Mouse (Mus musculus): ENCODE results near the gene Atg4b.
A peak's percentile ranks its signal among the peaks of the same experiment; 100 is the strongest.

Gene Atg4b

DNA sequence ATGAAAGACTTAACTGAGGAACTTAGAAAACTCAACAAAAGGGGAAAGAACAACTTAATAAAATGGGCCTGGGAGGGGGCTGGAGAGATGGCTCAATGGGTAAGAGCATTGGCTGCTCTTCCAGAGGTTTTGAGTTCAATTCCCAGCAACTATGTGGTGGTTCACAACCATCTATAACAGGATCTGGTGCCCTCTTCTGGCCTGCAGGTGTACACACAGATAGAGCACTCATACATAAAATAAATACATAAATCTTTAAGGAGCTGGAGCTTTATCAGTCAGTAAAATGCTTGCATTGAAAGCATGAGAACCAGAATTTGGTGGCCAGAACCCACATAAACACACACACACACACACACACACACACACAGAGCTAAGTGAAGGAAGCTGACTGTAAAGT, 8.4 kb upstream of the Atg4b start:
- TF ChIP-seq GATA4 (IDR thresholded peaks at IDR 0.05; ENCODE audit: insufficient replicate concordance, low read length): no peak

DNA sequence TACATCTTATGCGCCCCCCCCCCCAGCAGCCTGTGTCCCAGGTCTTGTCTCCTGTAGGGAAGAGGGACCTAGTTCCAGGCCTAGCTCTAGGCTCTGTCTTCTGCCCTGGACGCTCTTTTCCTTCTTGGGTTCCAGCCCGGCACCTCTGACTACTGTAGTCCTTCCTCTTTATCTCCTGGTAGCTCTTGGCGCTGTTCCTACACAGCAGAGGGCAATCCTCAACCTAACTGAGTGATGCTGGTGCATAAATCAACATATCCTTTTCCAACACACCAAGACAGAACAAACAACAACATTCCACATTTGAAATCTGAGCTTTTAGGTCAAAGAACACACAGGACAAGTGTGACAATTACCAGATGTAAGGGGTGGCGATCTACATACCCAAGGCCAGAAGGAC, 5.1 kb upstream of the Atg4b start:
- no peak for TF ChIP-seq GATA4 (IDR thresholded peaks at IDR 0.05; ENCODE audit: insufficient replicate concordance, low read length)

DNA sequence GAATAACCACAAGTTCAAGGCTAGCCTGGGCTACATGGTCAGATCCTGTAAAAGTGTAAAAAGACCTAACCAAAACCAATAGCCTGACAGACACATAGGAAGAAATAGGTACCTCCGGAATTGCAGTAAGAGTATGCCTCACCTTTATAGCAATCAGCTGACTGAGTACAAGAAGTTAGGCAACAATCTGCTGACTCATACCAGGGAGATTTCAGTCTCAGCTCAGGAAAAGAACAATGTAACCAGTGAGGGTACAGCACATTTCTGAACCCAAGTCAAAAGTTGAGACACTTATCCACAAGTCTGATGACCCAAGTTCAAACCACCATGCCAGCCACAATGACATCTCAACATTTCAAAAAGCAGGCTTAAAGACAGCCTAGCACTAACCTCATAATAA, 2.8 kb upstream of the Atg4b start:
- TF ChIP-seq GATA4 (IDR thresholded peaks at IDR 0.05; ENCODE audit: insufficient replicate concordance, low read length): no peak

DNA sequence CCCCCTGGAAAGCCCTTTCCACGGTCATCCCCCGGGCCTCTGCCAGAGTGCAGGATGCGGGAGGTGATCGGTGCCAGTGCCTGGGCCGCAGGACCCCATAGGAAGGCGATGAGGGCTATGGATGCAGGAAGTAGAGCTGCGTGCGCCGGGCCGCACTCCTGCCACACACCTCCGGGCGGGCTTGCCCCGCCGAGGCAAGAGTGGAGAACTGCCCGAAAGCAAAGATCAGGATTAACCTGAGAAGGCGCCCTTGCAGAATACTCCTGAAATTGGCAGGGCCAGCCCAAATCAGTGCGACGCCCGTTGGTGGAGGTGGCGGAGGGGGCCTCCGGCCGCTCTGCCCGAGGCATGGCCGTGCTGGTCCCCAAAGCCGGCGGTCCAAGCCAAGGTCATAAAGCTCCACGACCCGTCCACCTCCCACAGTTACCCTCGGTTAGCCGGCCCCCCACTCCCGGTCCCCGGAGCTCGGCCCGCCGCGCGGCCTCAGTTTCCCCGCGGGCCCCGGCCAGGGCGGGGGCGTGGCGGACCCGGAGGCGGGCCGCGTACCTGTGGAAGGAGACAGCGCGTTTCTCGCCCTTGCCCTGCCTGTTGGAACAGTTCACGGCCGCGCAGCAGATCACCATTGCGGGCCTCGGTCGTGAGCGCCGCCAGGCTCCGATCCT, 2.7 kb downstream of the Atg4b start:
- no peak for TF ChIP-seq GATA4 (IDR thresholded peaks at IDR 0.05; ENCODE audit: insufficient replicate concordance, low read length)

DNA sequence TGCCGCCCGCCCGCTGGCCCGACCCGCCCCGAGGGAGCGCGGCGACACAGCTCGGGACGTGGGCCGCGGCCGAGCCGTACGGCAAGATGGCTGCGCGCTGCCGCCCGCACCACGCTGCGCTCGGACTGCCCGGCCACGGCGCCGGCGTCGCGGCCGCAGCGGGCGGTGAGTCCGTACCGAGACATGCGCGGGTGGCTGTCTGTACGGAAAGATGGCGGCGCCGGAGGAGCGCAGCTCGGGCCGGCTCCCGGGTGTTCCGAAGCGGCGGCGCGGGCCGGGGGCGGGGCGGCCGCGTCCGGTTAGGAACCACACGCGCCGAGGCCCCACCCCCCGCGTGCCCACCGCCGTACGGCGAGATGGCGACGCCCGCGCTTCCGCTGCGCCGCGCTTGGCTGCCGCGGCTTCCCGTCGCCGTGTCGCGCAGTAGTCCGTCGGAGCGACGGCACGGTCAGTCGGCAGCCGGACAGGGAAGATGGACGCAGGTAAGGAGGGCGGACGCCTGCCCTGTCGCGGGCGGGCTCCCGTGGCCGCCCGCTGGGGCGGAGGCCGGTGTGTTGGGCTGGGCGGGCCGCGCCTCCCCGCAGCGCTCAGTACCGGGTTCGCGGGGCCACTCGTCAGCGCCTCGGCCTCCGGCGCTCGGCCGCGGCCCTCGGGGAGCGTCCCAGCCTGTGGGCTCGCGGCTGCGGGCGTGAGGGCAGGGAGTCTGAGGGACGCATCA, 3.4 kb downstream of the Atg4b start, which contains the start of gene Thap4:
Thap4 (minus strand) TSS at position 292 of the 718 bp plus-strand sequence.
- peak; percentile 47; the same call in 1 of the 2 replicates for TF ChIP-seq GATA4 (IDR thresholded peaks at IDR 0.05; ENCODE audit: insufficient replicate concordance, low read length)

DNA sequence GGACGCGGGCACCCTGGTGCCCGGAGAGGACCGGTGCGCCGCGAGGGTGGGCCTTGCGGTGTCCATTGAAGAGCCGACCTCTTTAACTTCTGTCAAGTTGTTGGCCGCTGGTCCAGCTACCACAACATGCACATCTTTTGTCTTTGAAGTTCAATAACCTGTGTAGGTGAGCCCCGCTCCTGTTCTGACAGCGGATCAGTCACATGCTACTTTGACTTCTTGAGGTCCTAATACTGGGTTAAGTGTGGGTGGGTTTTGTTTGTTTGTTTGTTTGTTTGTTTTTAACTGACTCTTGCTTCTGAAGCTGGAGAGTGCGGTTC, 4.0 kb downstream of the Atg4b start:
- no peak for TF ChIP-seq GATA4 (IDR thresholded peaks at IDR 0.05; ENCODE audit: insufficient replicate concordance, low read length)

DNA sequence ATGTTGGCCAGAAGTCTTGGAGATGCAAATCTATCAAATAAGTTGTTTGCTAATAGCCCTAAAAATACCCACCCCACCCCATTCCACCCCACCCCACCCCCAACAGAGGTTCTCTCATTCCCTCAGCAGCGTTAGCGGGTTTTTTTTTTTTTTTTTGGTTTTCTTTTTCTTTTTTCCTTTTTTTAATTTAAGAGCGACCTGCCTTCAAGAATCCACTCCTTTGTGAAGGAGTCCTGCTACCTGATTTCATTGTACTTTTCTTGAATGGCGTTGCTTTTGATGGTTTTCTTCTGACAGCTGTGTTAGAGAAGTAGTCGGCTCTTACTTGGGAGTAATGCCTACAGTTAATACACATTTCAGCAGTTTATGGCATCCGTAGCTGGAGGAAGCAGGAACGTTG, 4.3 kb downstream of the Atg4b start:
- TF ChIP-seq GATA4 (IDR thresholded peaks at IDR 0.05; ENCODE audit: insufficient replicate concordance, low read length): no peak

DNA sequence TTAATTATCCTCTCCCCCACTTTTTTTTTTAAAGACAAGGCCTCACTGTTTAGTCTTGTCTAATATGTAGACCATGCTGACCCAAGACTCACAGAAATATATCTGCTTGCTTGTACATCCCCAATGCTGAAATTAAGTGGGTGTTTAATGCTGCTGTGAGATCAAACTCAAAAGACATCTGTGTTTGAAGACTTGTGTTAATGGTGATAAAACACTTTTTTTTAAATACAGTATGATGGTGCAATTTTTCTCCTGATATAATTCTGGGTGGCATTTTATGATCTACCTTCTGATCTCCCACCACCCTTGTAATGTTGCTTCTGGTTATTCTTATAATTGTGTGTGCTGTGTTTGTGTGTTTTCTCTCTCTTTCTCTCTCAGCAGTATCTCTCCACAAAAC, 4.9 kb downstream of the Atg4b start:
- no peak for TF ChIP-seq GATA4 (IDR thresholded peaks at IDR 0.05; ENCODE audit: insufficient replicate concordance, low read length)

DNA sequence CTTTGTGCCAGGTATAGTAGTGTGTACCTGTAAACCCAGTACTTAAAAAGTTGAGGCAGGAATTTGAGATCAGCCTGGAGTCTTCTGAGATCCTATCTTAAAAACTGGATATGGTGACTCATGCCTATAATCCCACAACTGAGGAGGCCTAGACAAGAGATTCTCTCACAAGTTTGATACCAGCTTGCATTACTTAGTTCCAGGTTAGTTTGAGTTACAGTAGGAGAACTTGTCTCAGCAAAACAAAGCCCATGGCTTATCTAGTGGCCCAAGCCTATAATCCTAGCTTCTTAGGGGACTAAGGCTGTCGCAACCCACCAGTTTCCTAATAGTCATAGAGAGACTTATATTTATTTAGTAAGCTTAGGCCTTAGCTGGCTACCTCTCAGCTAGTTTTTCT, 8.8 kb downstream of the Atg4b start:
- no peak for TF ChIP-seq GATA4 (IDR thresholded peaks at IDR 0.05; ENCODE audit: insufficient replicate concordance, low read length)

DNA sequence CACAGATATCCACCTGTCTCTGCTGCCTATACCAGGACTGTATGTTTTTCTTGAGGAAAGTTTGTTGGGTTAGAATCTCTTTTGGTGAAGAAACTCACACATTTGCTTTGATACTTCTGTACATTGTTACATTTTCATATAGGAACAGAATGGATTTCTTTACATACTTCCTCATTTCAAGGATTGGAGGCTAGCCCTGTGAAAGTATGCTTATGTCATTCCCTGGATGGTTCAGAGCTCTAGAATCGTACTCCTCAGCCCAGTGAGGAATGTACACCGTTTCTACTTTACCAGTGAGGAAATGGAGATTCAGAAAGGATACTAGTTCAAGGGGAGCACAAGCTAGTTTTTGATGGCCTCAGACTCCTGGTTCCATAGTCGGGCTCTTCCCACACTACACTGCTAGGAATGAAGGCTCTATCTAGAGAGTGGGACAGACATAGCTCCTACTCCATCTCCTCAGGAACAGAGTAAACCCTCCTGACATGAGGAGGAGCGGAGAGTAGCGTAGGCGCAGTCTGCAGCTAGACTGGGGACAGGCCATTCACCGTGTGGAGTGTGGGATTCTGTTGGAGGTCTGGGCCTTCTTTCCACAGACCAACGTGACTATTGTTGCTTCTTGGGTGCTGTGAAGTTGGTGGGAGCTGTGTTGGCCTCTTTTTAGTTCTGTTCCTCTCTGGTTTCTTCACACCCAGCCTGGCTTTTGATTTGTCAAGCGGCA, 13.7 kb downstream of the Atg4b start:
- no peak for TF ChIP-seq GATA4 (IDR thresholded peaks at IDR 0.05; ENCODE audit: insufficient replicate concordance, low read length)

DNA sequence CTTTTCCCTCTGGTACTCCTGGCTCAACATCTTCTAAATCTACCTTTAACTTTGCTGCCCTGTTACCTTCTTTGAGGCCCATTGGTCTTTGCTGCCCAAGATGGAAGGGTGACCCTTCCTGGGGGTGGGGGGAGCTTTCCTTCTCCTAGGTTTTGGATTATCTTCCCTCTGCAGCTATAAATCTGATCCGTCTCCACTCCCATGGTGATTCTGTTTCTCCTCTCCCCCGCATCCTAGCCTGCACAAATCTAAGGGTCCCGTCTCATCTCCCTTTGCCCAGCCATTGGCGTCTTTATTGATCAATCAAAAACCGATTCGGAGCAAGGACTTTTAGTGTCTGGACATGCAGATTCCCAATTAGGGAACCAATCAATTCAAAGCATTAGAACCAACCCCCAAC, 16.3 kb downstream of the Atg4b start:
- no peak for TF ChIP-seq GATA4 (IDR thresholded peaks at IDR 0.05; ENCODE audit: insufficient replicate concordance, low read length)

DNA sequence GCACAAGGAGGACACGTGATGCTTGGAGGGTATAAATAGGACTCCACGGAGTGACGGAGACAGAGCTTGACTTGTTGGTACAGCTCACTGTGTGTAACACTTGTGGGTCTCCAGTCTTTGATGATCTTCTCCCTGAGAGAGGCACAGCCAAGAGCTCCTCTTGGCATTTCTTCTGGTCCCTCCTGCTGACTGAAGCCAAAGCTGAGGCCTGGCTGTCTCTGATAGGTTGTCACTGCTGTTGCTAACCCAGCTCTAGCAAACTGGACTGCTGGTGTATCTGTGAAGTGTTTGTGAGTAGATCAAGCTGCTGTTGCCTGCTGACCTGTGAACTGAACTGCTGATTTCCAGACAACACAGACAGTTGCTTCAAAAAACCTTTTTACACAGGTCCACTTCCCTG, 18.6 kb downstream of the Atg4b start:
- no peak for TF ChIP-seq GATA4 (IDR thresholded peaks at IDR 0.05; ENCODE audit: insufficient replicate concordance, low read length)

DNA sequence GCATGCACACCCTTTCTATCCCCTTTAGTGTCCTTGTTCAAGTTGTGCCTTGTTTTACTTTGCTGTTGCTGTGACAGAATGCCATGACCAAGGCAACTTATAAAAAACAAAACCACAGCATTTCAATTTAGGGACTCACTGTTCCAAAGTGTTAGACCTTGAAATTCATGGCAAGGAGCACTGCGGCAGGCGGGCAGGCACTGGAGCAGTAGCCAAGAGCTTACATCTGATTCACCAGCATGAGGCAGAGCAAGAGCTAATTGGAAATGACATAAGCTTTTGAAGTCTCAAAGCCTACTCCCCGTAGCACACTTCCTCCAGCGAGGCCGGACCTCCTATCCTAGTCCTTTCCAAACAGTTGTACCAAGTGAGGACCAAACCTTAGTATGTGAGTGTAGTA, 25.4 kb downstream of the Atg4b start:
- TF ChIP-seq GATA4 (IDR thresholded peaks at IDR 0.05; ENCODE audit: insufficient replicate concordance, low read length): no peak

DNA sequence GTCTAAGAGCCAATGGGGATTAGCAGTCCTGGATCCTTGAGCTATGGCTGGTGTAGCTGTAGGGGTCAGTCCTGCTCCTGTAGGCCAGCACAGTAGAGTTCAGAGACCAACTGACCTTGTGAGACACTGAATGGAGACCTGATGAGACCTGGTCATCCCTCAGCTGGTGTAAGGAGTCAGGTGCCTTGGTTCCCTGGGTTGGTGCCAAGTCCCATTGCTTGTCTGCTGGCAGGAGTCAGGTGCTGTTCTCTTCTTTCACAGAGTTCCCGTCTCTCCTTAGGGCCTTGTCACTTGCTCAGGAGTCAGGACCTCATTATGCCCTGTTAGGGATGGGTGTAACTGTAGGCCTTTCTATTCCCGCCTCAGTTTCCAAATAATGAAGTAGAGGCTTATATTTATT, 35.6 kb downstream of the Atg4b start:
- no peak for TF ChIP-seq GATA4 (IDR thresholded peaks at IDR 0.05; ENCODE audit: insufficient replicate concordance, low read length)

DNA sequence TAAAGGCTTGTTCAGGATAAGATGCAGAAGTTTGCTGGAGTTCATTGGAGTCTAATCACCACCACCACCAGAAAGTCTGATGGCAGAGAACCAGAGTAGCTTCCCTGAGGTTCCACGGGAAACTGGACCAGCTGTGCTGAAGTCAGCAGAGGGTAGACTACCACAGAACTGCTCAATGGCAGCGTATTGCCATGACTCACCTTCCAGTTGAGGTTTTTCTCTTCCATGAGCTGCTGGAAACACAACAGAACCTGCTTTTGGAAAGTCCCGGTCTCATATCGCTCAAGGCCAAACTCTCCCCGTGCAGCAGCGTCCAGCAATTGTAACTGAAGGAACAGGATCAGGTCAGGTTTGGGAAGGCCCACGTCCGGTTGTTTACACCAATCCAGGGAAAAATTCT, 43.2 kb downstream of the Atg4b start:
- TF ChIP-seq GATA4 (IDR thresholded peaks at IDR 0.05; ENCODE audit: insufficient replicate concordance, low read length): no peak

DNA sequence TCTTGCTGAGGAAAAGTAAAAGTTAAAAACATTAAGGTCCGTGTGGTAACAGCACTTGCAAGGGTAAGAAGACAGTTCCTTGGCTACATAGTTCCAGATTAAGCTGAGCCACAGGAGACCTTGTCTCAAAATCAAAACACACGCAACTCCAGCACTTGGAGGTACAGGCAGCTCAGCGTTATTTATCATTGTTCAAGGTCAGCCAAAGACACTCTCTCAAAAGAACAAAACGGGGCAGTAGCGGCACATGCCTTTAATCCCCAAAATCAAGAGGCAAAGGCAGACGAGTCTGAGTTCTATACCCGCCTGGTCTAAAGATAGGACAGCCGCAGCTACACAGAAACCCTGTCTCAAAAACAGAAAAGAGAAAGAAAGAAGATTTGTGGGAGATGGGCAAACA, 44.6 kb downstream of the Atg4b start:
- no peak for TF ChIP-seq GATA4 (IDR thresholded peaks at IDR 0.05; ENCODE audit: insufficient replicate concordance, low read length)
